Mouse (Mus musculus) liver, embryonic 15.5 days (tissue): ENCODE results near the gene Plcb1. TPM values are rescaled to one million over a fixed set of nuclear protein-coding genes. Genes with fewer than 3 reads are reported as not detected.

Source experiments
- ATAC-seq: fragments of 200-750 bp; cut with Nextera tagmentation; 2 replicates; pipeline ENCODE4 v1.8.0; 2017; ENCODE audit warnings: moderate number of reproducible peaks, mild to moderate bottlenecking, moderate library complexity; ENCODE audit not compliant: insufficient read depth
- H3K27ac ChIP-seq: fragments of 300-500 bp; sonication (generic); replicated peaks from 2 replicates; pipeline ENCODE4 v1.5.1; 2015; ENCODE audit warnings: mild to moderate bottlenecking, inconsistent platforms
- H3K27me3 ChIP-seq: fragments of 300-500 bp; sonication (generic); 2 replicates; pipeline ENCODE4 v1.6.1; 2015; ENCODE audit warnings: mild to moderate bottlenecking, inconsistent platforms
- H3K36me3 ChIP-seq: fragments of 300-500 bp; sonication (generic); replicated peaks from 2 replicates; pipeline ENCODE4 v1.6.1; 2015; ENCODE audit warnings: moderate library complexity, mild to moderate bottlenecking, inconsistent platforms
- H3K4me1 ChIP-seq: fragments of 300-500 bp; sonication (generic); replicated peaks from 2 replicates; pipeline ENCODE4 v1.6.1; 2015; ENCODE audit warnings: inconsistent platforms
- H3K4me2 ChIP-seq: fragments of 300-500 bp; sonication (generic); 2 replicates; pipeline ENCODE4 v1.6.1; 2015; ENCODE audit warnings: moderate library complexity, mild to moderate bottlenecking, inconsistent platforms
- H3K4me3 ChIP-seq: fragments of 300-500 bp; sonication (generic); replicated peaks from 2 replicates; pipeline ENCODE4 v1.5.1; 2015; ENCODE audit warnings: mild to moderate bottlenecking, inconsistent platforms
- H3K9ac ChIP-seq: fragments of 300-500 bp; sonication (generic); 2 replicates; pipeline ENCODE4 v1.6.1; 2015; ENCODE audit warnings: moderate library complexity, mild to moderate bottlenecking, inconsistent platforms
- H3K9me3 ChIP-seq: fragments of 300-500 bp; sonication (generic); replicated peaks from 2 replicates; pipeline ENCODE4 v1.6.1; 2016; ENCODE audit warnings: inconsistent platforms
- WGBS: fragments of 180-500 bp; shearing (Covaris S2); methylation state at CpG from one replicate; pipeline ENCODE4 v1.1.7; 2015; ENCODE audit warnings: mixed read lengths; ENCODE audit not compliant: insufficient replicate concordance; 5-methylcytosine and 5-hydroxymethylcytosine counted together
- polyA plus RNA-seq: library from polyadenylated mRNA; unstranded; fragments of >200 nt; fragmentation: Nextera tagmentation; extraction: Ambion mirVana; gene quantifications from 2 replicates; pipeline ENCODE4 v1.2.1, GENCODE M21; 2015

The Plcb1 gene
- polyA plus RNA-seq, 1 experiment from 2014 or later, result 3.3 TPM

GRCm38 (mm10) chr2:135434947-135435515 is 649.2 kb downstream of the Plcb1 start:
- WGBS, result 73% methylated on average over 5 of the region's 5 CpGs
- no peaks in the 10 kb centered on the region for H3K9me3 ChIP-seq
- H3K27ac ChIP-seq, result no peak overlapping the region
- H3K4me1 ChIP-seq, result no peaks in the 10 kb centered on the region
- H3K4me3 ChIP-seq, result no peak overlapping the region
- no peak for ATAC-seq
- no peaks in the 10 kb centered on the region for H3K27me3 ChIP-seq
- H3K4me2 ChIP-seq, result no peak overlapping the region
- no peak overlapping the region for H3K9ac ChIP-seq
- H3K36me3 ChIP-seq, result no peaks in the 10 kb centered on the region

- Histone ChIP-seq H3K9ac (no peak overlapping the region), H3K27me3 (no peaks in the 10 kb centered on the region), H3K4me1 (no peaks in the 10 kb centered on the region), H3K36me3 (no peaks in the 10 kb centered on the region), H3K27ac (no peak overlapping the region), H3K4me3 (no peak overlapping the region), H3K4me2 (no peak overlapping the region), H3K9me3 (no peaks in the 10 kb centered on the region)
- no peak for ATAC-seq
- WGBS, result 76% methylated on average over 3 of the region's 3 CpGs
Observed at GRCm38 (mm10) chr2:135439034-135439433, 653.2 kb downstream of the Plcb1 start.

GRCm38 (mm10) chr2:135439546-135440517 is 654.0 kb downstream of the Plcb1 start:
- Histone ChIP-seq H3K27me3 (no peaks in the 10 kb centered on the region), H3K9me3 (no peaks in the 10 kb centered on the region), H3K4me1 (no peaks in the 10 kb centered on the region), H3K36me3 (no peaks in the 10 kb centered on the region), H3K4me3 (no peak overlapping the region), H3K4me2 (peak overlapping the region; percentile 29; the same call in 1 of the 2 replicates), H3K27ac (no peak overlapping the region), H3K9ac (no peak overlapping the region)
- 10% methylated on average over 7 of the region's 7 CpGs for WGBS
- no peak for ATAC-seq

GRCm38 (mm10) chr2:135453581-135453980 is 667.7 kb downstream of the Plcb1 start:
- Histone ChIP-seq H3K9me3 (no peaks in the 10 kb centered on the region), H3K36me3 (no peaks in the 10 kb centered on the region), H3K27ac (no peak overlapping the region), H3K27me3 (no peaks in the 10 kb centered on the region), H3K4me1 (no peaks in the 10 kb centered on the region), H3K9ac (no peak overlapping the region), H3K4me3 (no peak overlapping the region), H3K4me2 (no peak overlapping the region)
- ATAC-seq, result no peak
- 90% methylated on average over 1 of the region's 1 CpGs for WGBS

GRCm38 (mm10) chr2:135454015-135454414 is 668.1 kb downstream of the Plcb1 start:
- no peaks in the 10 kb centered on the region for H3K27me3 ChIP-seq
- no peak overlapping the region for H3K27ac ChIP-seq
- no peaks in the 10 kb centered on the region for H3K4me1 ChIP-seq
- H3K4me2 ChIP-seq, result no peak overlapping the region
- no peak overlapping the region for H3K9ac ChIP-seq
- H3K4me3 ChIP-seq, result no peak overlapping the region
- ATAC-seq, result no peak
- no peaks in the 10 kb centered on the region for H3K9me3 ChIP-seq
- WGBS, result 42% methylated on average over 2 of the region's 2 CpGs
- H3K36me3 ChIP-seq, result no peaks in the 10 kb centered on the region

- WGBS, result 40% methylated on average over 1 of the region's 1 CpGs
- H3K36me3 ChIP-seq, result no peaks in the 10 kb centered on the region
- H3K9ac ChIP-seq, result no peak overlapping the region
- no peak overlapping the region for H3K4me3 ChIP-seq
- ATAC-seq, result no peak
- no peak overlapping the region for H3K27ac ChIP-seq
- H3K9me3 ChIP-seq, result no peaks in the 10 kb centered on the region
- no peak overlapping the region for H3K4me2 ChIP-seq
- H3K27me3 ChIP-seq, result no peaks in the 10 kb centered on the region
- no peaks in the 10 kb centered on the region for H3K4me1 ChIP-seq
Observed at GRCm38 (mm10) chr2:135454455-135454854, 668.6 kb downstream of the Plcb1 start.

- Histone ChIP-seq H3K36me3 (no peaks in the 10 kb centered on the region), H3K4me2 (no peak overlapping the region), H3K27ac (no peak overlapping the region), H3K9ac (no peak overlapping the region), H3K4me1 (no peaks in the 10 kb centered on the region), H3K4me3 (no peak overlapping the region), H3K27me3 (no peaks in the 10 kb centered on the region), H3K9me3 (no peaks in the 10 kb centered on the region)
- ATAC-seq, result no peak
- 52% methylated on average over 4 of the region's 4 CpGs for WGBS
Observed at GRCm38 (mm10) chr2:135467895-135468294, 682.0 kb downstream of the Plcb1 start.

GRCm38 (mm10) chr2:135474107-135474506 is 688.2 kb downstream of the Plcb1 start:
- Histone ChIP-seq H3K4me3 (no peak overlapping the region), H3K36me3 (no peaks in the 10 kb centered on the region), H3K4me2 (no peak overlapping the region), H3K4me1 (no peaks in the 10 kb centered on the region), H3K27me3 (no peaks in the 10 kb centered on the region), H3K9ac (no peak overlapping the region), H3K9me3 (no peaks in the 10 kb centered on the region), H3K27ac (no peak overlapping the region)
- 45% methylated on average over 4 of the region's 4 CpGs for WGBS
- no peak for ATAC-seq

GRCm38 (mm10) chr2:135485248-135485647 is 699.4 kb downstream of the Plcb1 start:
- WGBS, result 13% methylated on average over 2 of the region's 2 CpGs
- Histone ChIP-seq H3K27me3 (no peaks in the 10 kb centered on the region), H3K4me3 (no peak overlapping the region), H3K36me3 (no peaks in the 10 kb centered on the region), H3K4me1 (no peaks in the 10 kb centered on the region), H3K9ac (no peak overlapping the region), H3K4me2 (no peak overlapping the region), H3K27ac (no peak overlapping the region), H3K9me3 (no peaks in the 10 kb centered on the region)
- ATAC-seq, result no peak

GRCm38 (mm10) chr2:135488277-135488676 is 702.4 kb downstream of the Plcb1 start:
- no peak overlapping the region for H3K27ac ChIP-seq
- no peaks in the 10 kb centered on the region for H3K9me3 ChIP-seq
- H3K36me3 ChIP-seq, result no peaks in the 10 kb centered on the region
- H3K27me3 ChIP-seq, result no peaks in the 10 kb centered on the region
- ATAC-seq, result no peak
- H3K4me1 ChIP-seq, result no peaks in the 10 kb centered on the region
- no peak overlapping the region for H3K4me2 ChIP-seq
- no peak overlapping the region for H3K4me3 ChIP-seq
- no peak overlapping the region for H3K9ac ChIP-seq
- 63% methylated on average over 2 of the region's 2 CpGs for WGBS

- no peaks in the 10 kb centered on the region for H3K36me3 ChIP-seq
- H3K4me2 ChIP-seq, result no peak overlapping the region
- H3K27ac ChIP-seq, result no peak overlapping the region
- WGBS, result 66% methylated on average over 2 of the region's 2 CpGs
- no peaks in the 10 kb centered on the region for H3K4me1 ChIP-seq
- ATAC-seq, result no peak
- H3K9ac ChIP-seq, result no peak overlapping the region
- H3K27me3 ChIP-seq, result no peaks in the 10 kb centered on the region
- H3K4me3 ChIP-seq, result no peak overlapping the region
- H3K9me3 ChIP-seq, result no peaks in the 10 kb centered on the region
Observed at GRCm38 (mm10) chr2:135489127-135489526, 703.3 kb downstream of the Plcb1 start.
